Mouse (Mus musculus) brain, adult 2 months (tissue): ENCODE results near the gene Cmtm6.

Experiments used
- DNase-seq: peaks from one replicate; pipeline ENCODE4 v3.0.0; 2011; ENCODE audit warnings: low read depth, low spot score

Gene Cmtm6

GRCm38 (mm10) chr9:114797329-114798004 lies 66.6 kb downstream of the Cmtm6 start:
- DNase-seq = peak; percentile 82

- no peak for DNase-seq
Observed at GRCm38 (mm10) chr9:114798845-114799244, 67.9 kb downstream of the Cmtm6 start.
